Mouse (Mus musculus): ENCODE results near the gene Ralgapa1. TPM values are rescaled to one million over a fixed set of nuclear protein-coding genes. Genes with fewer than 3 reads are reported as not detected.
"Not testable (repeated sequence)": the region's sequence is repeated elsewhere in the genome, so short reads cannot be mapped to it uniquely, and the experiment has no call there.

Ralgapa1 gene
- total and polyA plus RNA-seq, 3 experiments, result 22.2 to 83.6 (median 52.5) TPM

DNA sequence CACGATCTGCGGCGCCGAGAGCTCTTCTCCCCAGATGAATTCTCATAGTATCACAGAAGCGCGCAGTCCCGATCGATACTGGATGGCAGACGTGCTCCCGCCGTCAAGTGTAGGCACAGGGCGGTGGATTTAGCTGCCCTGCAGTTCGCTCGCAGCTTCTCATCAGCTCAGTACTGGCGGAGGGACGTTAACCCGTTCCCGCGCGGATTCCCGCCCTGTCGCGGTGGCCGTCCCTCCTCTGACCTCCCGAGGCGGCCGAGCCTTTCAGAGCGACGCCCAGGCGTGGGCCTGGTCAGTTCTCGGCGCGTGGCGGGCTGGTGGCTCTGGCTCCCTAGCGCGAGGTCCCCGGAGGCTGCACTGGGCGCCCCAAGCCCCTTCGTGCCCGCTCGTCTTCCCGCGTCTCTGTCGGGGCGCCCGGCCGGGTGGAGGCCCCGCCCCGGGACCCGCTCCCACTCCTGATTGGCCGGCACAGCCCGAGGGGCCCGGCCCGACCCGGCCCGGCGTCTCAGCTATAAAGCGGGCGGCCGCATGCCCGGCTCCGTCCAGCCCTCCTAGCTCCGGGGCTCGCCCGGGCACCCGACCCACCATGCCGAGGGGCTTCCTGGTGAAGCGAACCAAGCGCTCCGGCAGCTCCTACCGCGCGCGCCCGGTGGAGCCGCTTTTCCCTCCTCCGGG is 221.9 kb downstream of the Ralgapa1 start, which contains the start of gene Insm2:
TSS of gene Insm2 (plus strand) at position 541 of the 675 bp plus-strand sequence.
- peak; percentile 54 for DNase-seq

DNA sequence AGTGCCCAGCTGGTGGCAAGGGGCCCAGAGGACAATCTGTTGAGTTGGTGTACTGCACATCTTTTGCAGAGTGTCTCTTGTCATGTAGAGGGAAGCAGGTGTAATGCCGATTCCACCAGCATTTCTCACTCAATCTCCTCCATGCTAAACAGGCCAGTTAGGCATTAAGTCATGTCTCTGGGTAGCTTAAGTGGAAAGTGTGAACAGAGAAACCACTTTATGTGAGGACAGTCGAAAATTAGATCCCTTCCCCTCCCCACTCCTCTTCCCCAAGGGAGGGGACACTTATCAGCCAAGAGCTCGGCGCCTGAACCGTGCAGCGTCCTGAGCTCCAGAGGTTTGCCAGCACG is 222.5 kb downstream of the Ralgapa1 start:
- DNase-seq, result no peak

GRCm38 (mm10) chr12:55586936-55587335 is 234.0 kb downstream of the Ralgapa1 start:
- not testable (repeated sequence) for DNase-seq

- peak; percentile 23 for DNase-seq
These were observed 247.2 kb downstream of the Ralgapa1 start for GRCm38 (mm10) chr12:55573794-55574193.

DNA sequence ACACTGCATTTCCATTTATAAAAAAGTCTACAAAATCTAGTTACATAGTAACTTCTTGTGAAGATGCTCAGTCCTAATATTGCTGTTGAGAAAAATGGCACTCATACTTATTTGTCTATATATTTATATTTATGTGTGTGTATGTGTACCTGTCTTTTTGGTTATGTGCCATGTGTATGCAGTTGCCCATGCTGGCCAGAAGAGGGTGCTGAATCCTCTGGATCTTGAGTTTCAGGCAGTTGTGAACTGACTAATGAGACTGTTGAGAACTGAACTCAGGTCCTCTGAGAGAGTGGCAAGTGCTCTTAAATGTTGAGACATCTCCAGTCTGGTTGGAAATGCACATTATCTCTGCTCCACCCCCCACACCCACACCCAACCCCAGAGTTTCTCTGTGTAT is 247.9 kb downstream of the Ralgapa1 start:
- no peak for DNase-seq

DNA sequence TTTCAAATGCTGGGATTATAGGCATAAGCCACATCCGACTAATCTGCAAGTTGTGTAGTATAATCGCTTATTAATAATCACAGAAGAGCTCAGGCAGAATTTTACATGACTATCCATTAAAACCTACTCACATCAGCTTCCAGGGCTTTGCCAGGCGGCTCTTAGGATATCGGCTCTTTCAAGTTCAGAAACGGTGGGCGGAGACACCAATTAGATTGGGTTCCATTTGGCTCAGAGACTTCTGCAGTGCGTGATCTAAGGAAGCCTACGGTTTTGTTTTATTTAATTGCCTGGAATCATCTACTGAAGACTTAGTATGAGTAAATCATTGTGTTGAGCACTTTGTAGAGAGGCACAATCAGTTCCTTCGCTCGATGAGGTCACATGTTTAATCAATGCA is 249.3 kb downstream of the Ralgapa1 start:
- DNase-seq, result no peak

- no peak for DNase-seq
These were observed 249.8 kb downstream of the Ralgapa1 start for GRCm38 (mm10) chr12:55571181-55571580.

- DNase-seq, result no peak
These were observed 250.3 kb downstream of the Ralgapa1 start for GRCm38 (mm10) chr12:55570646-55571045.

GRCm38 (mm10) chr12:55569676-55570075 is 251.3 kb downstream of the Ralgapa1 start:
- DNase-seq, result no peak

DNA sequence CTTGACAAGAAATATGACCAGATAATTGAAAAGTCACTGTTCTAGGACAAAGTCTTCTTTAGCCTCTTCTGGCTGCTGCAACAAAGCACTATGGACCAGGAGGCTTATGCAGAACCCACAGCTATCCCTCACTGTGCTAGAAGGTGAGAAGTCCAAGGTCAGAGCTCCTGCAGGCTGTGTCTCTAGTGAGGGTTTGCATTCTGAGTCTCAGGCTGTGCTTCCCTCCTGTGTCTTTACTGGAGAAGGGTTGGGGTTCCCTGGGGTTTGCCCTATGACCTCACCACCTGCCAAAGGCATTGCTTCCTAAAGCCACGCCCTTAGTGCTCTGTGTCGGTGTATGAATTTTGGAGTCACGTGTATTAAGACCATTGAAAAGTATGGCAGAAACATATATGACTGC is 252.5 kb downstream of the Ralgapa1 start:
- DNase-seq, result no peak

- DNase-seq, result no peak
These were observed 254.1 kb downstream of the Ralgapa1 start for GRCm38 (mm10) chr12:55566837-55567236.

GRCm38 (mm10) chr12:55565867-55566266 is 255.1 kb downstream of the Ralgapa1 start:
- DNase-seq, result no peak

- DNase-seq, result no peak
These were observed 255.8 kb downstream of the Ralgapa1 start, which contains the start of gene Aldoart2 for GRCm38 (mm10) chr12:55565206-55565605. Gene Aldoart2, plus strand, starts transcription at chr12:55565239.

DNA sequence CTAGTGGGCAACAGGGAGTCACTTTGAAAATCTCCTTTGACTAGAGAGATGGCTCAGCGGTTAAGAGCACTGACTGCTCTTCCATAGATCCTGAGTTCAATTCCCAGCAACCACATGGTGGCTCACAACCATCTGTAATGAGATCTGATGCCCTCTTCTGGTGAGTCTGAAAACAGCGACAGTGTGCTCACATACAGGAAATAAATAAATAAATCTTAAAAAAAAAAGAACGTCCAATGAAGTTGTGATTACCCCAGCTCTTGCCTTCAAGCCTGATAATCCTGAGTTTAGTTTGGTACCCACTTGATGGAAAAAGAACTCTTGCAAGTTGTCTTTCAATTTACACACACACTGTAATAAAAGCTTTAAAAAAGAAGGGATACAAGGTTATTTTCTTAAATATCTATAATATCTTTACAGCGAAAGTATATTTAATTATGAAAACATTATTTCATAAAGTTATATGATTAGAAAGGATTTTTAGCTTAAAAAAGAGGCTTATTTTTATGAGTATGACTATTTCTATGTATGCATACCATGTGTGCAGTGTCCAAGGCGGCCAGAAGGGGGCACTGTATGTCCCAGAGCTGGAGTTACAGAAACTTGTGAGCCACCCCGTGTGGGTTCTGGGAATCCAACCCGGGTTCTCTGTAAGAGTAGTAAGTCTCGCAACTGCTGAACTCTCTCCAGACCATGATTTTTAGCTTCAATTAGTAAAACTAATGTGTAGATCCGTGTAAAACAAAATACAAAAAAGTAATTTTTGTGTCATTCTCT is 256.6 kb downstream of the Ralgapa1 start:
- DNase-seq, result no peak

DNA sequence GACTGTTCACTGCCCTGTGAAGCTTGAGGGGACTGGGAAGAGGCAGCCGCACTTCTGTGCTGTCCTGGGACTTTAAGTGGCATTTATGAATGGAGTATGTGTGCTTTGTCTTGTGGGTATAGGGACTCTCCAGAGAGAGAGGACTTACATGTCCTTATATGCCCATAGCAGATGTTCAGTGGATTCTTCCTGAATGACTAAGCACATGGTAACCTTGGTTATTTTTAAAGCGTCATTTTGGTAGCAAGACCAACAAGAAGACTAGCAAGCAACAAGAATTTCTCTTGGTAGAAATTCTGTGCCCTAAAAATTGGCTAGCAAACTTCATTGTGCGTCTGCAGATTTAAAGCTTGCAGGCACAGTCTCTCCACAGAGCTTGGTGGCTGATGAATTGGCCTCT is 257.2 kb downstream of the Ralgapa1 start:
- no peak for DNase-seq

GRCm38 (mm10) chr12:55560025-55560690 is 260.8 kb downstream of the Ralgapa1 start:
- DNase-seq, result peak; percentile 23

DNA sequence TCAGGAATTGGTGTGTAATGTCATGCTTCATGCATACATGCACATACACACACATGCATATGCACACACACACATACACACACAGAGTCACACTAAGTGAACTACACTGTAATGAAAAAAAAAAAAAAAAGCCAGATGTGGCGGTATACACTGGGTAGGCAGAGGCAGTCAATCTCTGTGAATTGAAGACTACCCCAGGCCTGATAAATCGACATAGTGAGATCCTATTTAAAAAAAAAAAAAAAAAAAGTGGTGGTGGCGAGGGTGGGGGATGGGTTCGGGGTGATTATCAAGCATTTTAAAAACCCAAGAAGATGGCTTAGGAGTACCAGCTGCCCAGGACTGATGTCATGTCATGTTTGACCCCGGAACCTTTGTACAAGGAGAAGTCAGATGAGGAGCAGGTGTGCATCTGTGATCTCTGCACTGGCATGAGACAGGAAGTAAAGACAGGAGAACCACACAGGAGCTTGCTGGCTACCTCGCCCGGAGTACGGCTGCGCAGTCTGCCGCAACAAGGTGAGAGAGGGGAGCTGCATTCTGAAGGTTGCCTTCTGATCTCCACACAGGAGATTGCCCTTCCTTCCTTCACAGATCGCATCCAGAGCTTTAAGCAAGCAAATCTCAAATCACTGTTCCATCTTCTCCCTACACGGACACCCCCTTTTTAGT is 261.6 kb downstream of the Ralgapa1 start:
- no peak for DNase-seq

- DNase-seq, result no peak
These were observed 263.1 kb downstream of the Ralgapa1 start for GRCm38 (mm10) chr12:55557866-55558265.

GRCm38 (mm10) chr12:55554901-55555300 is 266.1 kb downstream of the Ralgapa1 start:
- not testable (repeated sequence) for DNase-seq

Measured in adrenal gland, adult 2 months (tissue).